Mouse (Mus musculus) limb, embryonic 11.5 days (tissue): Measurements from ENCODE around the gene Tagap. TPM values are rescaled to one million over a fixed set of nuclear protein-coding genes. Genes with fewer than 3 reads are reported as not detected.
"Not testable (repeated sequence)": the region's sequence is repeated elsewhere in the genome, so short reads cannot be mapped to it uniquely, and the experiment has no call there.

ENCODE experiments used
- ATAC-seq: fragments of 200-750 bp; cut with Nextera tagmentation; 2 replicates; pipeline ENCODE4 v1.8.0; 2017; ENCODE audit warnings: low read depth; ENCODE audit not compliant: insufficient number of reproducible peaks, low FRiP score, low TSS enrichment
- DNase-seq: peaks from one replicate; pipeline ENCODE4 v3.0.0-alpha.2; 2015; ENCODE audit warnings: low spot score
- H3K27ac ChIP-seq: fragments of 300-500 bp; sonication (generic); replicated peaks from 2 replicates; pipeline ENCODE4 v1.5.1; 2014; ENCODE audit warnings: low read depth, mild to moderate bottlenecking, low read length
- H3K27me3 ChIP-seq: fragments of 300-500 bp; sonication (generic); 2 replicates; pipeline ENCODE4 v1.6.1; 2014; ENCODE audit warnings: mild to moderate bottlenecking, low read length, mixed read lengths; ENCODE audit not compliant: control insufficient read depth, insufficient read depth
- H3K36me3 ChIP-seq: fragments of 300-500 bp; sonication (generic); 2 replicates; pipeline ENCODE4 v1.6.1; 2014; ENCODE audit warnings: mild to moderate bottlenecking, low read length, moderate library complexity, mixed read lengths; ENCODE audit not compliant: control insufficient read depth, insufficient read depth
- H3K4me1 ChIP-seq: fragments of 300-500 bp; sonication (generic); 2 replicates; pipeline ENCODE4 v1.6.1; 2014; ENCODE audit warnings: low read length, mixed read lengths; ENCODE audit not compliant: control insufficient read depth, insufficient read depth
- H3K4me2 ChIP-seq: fragments of 300-500 bp; sonication (generic); 2 replicates; pipeline ENCODE4 v1.6.1; 2014; ENCODE audit warnings: low read depth, mild to moderate bottlenecking, moderate library complexity; ENCODE audit not compliant: severe bottlenecking
- H3K4me3 ChIP-seq: fragments of 300-500 bp; sonication (generic); 2 replicates; pipeline ENCODE4 v1.5.1; 2014; ENCODE audit warnings: low read depth, low read length
- H3K9ac ChIP-seq: fragments of 300-500 bp; sonication (generic); 2 replicates; pipeline ENCODE4 v1.6.1; 2014; ENCODE audit warnings: mild to moderate bottlenecking, low read length
- H3K9me3 ChIP-seq: fragments of 300-500 bp; sonication (generic); 2 replicates; pipeline ENCODE4 v1.6.1; 2016; ENCODE audit warnings: low read length; ENCODE audit not compliant: control insufficient read depth
- WGBS: fragments of 180-500 bp; shearing (Covaris S2); extraction: QIAGEN DNeasy Blood & Tissue Kit; methylation state at CpG from one replicate; pipeline ENCODE4 v1.1.7; 2014; 5-methylcytosine and 5-hydroxymethylcytosine counted together
- polyA plus RNA-seq: library from polyadenylated mRNA; unstranded; fragments of >200 nt; fragmentation: Nextera tagmentation; extraction: Ambion mirVana; gene quantifications from 2 replicates; pipeline ENCODE4 v1.2.1, GENCODE M21; 2014

Tagap gene
- polyA plus RNA-seq, 1 experiment from 2014 or later: 0.36 TPM

DNA sequence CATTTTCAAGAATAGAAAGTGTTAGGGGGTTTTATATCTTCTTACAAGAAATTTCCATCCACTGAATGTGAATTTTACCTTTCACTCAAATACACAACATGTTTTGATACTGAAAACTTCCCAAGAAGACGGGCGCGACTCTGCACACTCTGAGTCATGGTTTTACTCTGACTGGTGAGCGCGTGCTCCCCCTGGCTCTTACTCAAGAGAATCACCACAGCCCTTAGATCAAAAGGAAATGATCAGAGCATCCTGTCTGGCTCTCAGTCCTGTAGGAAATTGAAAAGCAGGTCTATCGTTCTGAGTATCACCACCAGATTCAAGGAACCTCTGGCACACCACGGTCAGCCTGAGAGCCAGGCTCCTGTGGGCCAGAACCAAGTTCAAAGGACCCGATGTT, 13.8 kb downstream of the Tagap start:
- no peak for DNase-seq
- WGBS: 72% methylated on average over 8 of the region's 8 CpGs
- no peaks in the 10 kb centered on the region for H3K9me3 ChIP-seq

GRCm38 (mm10) chr17:7945117-7946052, 19.6 kb downstream of the Tagap start, which contains the start of gene Rsph3a:
Rsph3a (plus strand) TSS chr17:7945614.
- Histone ChIP-seq H3K4me3 (peak within 1 kb of the TSS; percentile 43), H3K27ac (peak within 1 kb of the TSS; percentile 65), H3K9ac (peak within 1 kb of the TSS; percentile 43), H3K4me2 (peak within 1 kb of the TSS; percentile 41)
- 3% methylated on average over 58 of the region's 58 CpGs for WGBS
- not testable (repeated sequence) for H3K27me3 ChIP-seq, H3K9me3 ChIP-seq, H3K36me3 ChIP-seq, H3K4me1 ChIP-seq
- DNase-seq: peak; percentile 94
- peak; percentile 99 for ATAC-seq

More for the DNA sequence above, 13.8 kb downstream of the Tagap start:
- no peak for ATAC-seq
- Histone ChIP-seq H3K4me3 (no peak overlapping the region), H3K9ac (no peak overlapping the region), H3K36me3 (no peaks in the 10 kb centered on the region), H3K27ac (no peak overlapping the region), H3K27me3 (no peaks in the 10 kb centered on the region), H3K4me1 (no peaks in the 10 kb centered on the region), H3K4me2 (no peak overlapping the region)

DNA sequence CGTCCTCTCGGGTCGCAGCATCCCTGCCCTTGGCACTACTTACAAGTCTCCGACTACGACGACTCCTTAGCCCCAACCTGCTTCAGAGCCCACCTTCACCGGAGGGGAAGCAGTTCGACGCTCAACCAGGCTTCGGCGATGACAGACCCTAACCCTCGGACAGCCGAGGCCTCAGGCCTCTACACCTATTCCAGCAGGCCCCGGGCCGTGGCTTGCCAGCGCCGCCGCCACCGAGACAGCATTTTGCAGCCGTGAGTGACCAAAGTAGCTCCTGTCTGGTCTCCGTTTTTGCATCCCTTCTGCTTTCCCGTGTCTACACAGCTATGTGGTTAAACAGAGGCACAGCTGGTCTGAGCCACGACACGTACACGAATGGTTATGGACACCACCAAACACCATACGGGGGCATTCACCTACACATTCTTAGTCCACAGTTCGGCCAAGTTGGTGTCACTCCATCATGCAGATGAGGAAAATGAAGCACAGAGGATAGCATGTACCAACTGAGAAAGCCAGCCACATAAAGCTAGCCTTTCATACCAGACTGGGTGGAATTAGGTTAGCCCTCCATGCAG, 20.3 kb downstream of the Tagap start:
- WGBS: 1% methylated on average over 16 of the region's 27 CpGs
- H3K27ac ChIP-seq, H3K4me1 ChIP-seq, H3K36me3 ChIP-seq, H3K27me3 ChIP-seq, DNase-seq, H3K9ac ChIP-seq, H3K9me3 ChIP-seq: not testable (repeated sequence)
- peak; percentile 68; the same call in 1 of the 2 replicates for ATAC-seq
- H3K4me2 ChIP-seq: peak overlapping the region; percentile 41; the same call in 1 of the 2 replicates
- peak overlapping the region; percentile 43 for H3K4me3 ChIP-seq

- not testable (repeated sequence) for H3K27ac ChIP-seq, ATAC-seq, H3K4me1 ChIP-seq, DNase-seq, H3K27me3 ChIP-seq, H3K4me2 ChIP-seq, H3K4me3 ChIP-seq, H3K9me3 ChIP-seq, H3K9ac ChIP-seq, H3K36me3 ChIP-seq
- no CpG with 5 or more reads among the region's 4 CpGs for WGBS
Observed at GRCm38 (mm10) chr17:7951333-7951732, 25.5 kb downstream of the Tagap start.

GRCm38 (mm10) chr17:7957242-7957641, 31.4 kb downstream of the Tagap start:
- H3K27me3 ChIP-seq, DNase-seq, H3K4me1 ChIP-seq, H3K27ac ChIP-seq, H3K4me2 ChIP-seq, H3K36me3 ChIP-seq, H3K4me3 ChIP-seq, ATAC-seq, H3K9ac ChIP-seq, H3K9me3 ChIP-seq: not testable (repeated sequence)
- 98% methylated on average over 8 of the region's 9 CpGs for WGBS

DNA sequence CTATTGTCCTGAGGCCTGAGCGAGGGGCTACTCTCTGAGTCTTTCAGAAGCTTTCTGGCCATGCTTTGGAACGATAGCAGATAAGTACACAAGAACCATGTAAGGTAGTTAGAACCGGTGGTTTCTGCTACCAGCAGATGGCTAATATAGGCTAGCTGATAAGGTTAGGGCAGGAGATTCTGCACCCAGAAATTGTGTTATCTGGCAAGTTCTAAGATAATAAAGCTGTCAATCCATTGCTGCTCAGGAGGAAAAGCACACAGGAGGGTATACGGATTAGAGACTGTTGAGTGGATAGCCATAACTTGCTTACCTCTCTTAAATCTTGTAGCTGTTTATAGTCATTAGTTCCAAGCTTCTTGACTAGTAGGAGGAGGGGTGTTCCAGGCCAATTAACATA, 37.5 kb downstream of the Tagap start:
- 83% methylated on average over 4 of the region's 4 CpGs for WGBS
- H3K4me2 ChIP-seq: not testable (repeated sequence)

GRCm38 (mm10) chr17:7964398-7964797, 38.6 kb downstream of the Tagap start:
- H3K4me3 ChIP-seq, H3K36me3 ChIP-seq, H3K4me2 ChIP-seq, H3K27ac ChIP-seq, H3K9ac ChIP-seq, H3K9me3 ChIP-seq, DNase-seq, ATAC-seq, H3K4me1 ChIP-seq, H3K27me3 ChIP-seq: not testable (repeated sequence)
- 87% methylated on average over 2 of the region's 2 CpGs for WGBS

More for the DNA sequence above, 37.5 kb downstream of the Tagap start:
- H3K9ac ChIP-seq, H3K27me3 ChIP-seq, DNase-seq, H3K36me3 ChIP-seq, H3K27ac ChIP-seq, H3K4me1 ChIP-seq, H3K9me3 ChIP-seq, H3K4me3 ChIP-seq, ATAC-seq: not testable (repeated sequence)

DNA sequence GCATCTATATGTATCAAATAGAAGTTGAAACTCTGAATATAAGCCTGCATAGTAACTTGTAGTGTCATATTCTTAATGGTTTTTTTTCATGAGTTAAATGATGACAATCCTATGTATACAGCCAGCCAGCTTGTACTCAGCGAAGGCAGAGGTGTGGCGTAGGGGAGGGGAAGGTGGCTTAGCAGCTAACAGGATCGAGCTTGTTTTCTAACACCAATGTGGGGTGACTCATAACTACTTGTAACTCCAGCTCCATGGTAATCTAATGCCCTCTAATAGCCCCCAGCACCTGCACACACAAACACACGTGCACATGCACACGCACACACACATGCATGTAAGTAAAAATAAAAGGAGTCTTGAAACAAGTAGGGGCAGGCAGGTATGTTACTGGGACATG, 42.7 kb downstream of the Tagap start:
- not testable (repeated sequence) for H3K36me3 ChIP-seq, H3K9me3 ChIP-seq, H3K27me3 ChIP-seq, H3K4me2 ChIP-seq, H3K4me1 ChIP-seq, H3K27ac ChIP-seq, ATAC-seq, H3K9ac ChIP-seq, H3K4me3 ChIP-seq, DNase-seq
- WGBS: 91% methylated on average over 3 of the region's 5 CpGs
